Mouse (Mus musculus): ENCODE results near the gene St6galnac6. TPM values are rescaled to one million over a fixed set of nuclear protein-coding genes. Genes with fewer than 3 reads are reported as not detected.

St6galnac6 gene
- total and polyA plus RNA-seq, 2 experiments = 38.0 to 90.0 TPM

DNA sequence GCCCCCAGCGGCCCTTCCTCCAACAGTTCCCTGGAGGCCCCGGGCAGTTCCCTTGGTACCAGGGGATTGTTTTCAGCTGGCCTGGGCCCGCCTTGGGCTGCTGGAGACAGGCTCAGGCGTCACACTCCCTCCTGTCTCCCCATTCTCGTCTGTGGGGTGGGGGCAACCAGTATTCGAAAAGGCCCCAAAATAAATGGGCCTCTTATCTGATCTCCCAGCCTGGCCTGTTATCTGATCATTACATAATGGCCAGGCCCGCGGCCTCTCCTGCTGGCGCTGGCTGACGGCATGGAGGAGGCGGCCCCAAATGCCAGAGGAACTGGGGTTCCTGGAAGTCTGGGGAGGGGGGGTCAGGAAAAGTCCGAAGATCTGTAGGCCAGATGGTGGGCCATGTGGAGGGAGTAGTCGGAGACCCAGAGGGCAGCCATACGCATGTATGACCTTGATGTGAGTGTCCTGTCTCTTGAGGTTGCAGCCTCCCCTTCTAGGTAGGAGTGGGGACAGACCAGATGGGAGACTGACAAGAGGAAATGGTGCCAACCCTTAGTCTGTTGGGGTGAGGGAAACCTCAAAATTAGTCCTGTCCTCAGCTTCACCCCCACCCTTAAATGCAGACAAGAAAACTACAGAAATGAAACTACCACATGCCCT lies 55.4 kb downstream of the St6galnac6 start:
- Histone ChIP-seq H3K27ac (replicated peaks; ENCODE audit: insufficient read depth, low read depth, low read length) (peak overlapping the region; percentile 62), H3K4me1 (ENCODE audit: control insufficient read depth, insufficient read depth, low read length) (peaks cover 2% of the 10 kb centered on the region; the same call in 1 of the 2 replicates), H3K36me3 (ENCODE audit: control insufficient read depth, insufficient read depth, low read length) (no peaks in the 10 kb centered on the region), H3K27me3 (ENCODE audit: control insufficient read depth, insufficient read depth, low read length) (no peaks in the 10 kb centered on the region), H3K9ac (ENCODE audit: low read depth, low read length) (peak overlapping the region; percentile 46), H3K79me2 (ENCODE audit: control insufficient read depth, insufficient read depth, low read length) (peaks cover 6% of the 10 kb centered on the region; the same call in 1 of the 2 replicates), H3K4me3 (ENCODE audit: insufficient read depth, low read depth, low read length) (peak overlapping the region; percentile 6; the same call in 1 of the 2 replicates)
- 62% methylated on average over 14 of the region's 14 CpGs for WGBS
- TF ChIP-seq CTCF (IDR thresholded peaks at IDR 0.05; ENCODE audit: low read depth, low read length) (no peak), POLR2A (IDR thresholded peaks at IDR 0.05; ENCODE audit: extremely low read depth, insufficient read depth, low read length) (no peak)
- DNase-seq (ENCODE audit: extremely low read depth, low read depth, low spot score) = no peak

DNA sequence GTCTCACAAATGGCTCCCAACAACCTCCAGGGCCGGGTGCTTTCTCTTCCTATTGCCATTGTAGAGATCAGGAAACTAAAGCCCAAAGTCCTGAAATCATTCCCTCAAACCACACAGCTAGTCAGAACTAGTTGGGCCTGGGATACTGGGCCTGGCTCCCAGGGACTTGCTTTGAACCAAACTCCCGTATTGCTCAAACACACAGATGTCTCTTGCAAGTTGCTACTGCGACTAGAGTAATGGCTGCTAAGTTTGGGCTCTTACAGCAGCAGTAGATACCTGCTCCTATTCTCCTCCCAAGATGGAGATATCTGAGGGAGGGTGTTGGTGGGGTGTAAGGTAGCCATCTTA lies 55.9 kb downstream of the St6galnac6 start:
- Histone ChIP-seq H3K79me2 (ENCODE audit: control insufficient read depth, insufficient read depth, low read length) (peaks cover 6% of the 10 kb centered on the region; the same call in 1 of the 2 replicates), H3K9ac (ENCODE audit: low read depth, low read length) (0 out of 2 replicates have a peak overlapping the region, but pooled peaks have one; percentile 22), H3K4me3 (ENCODE audit: insufficient read depth, low read depth, low read length) (no peak overlapping the region), H3K27ac (replicated peaks; ENCODE audit: insufficient read depth, low read depth, low read length) (peak overlapping the region; percentile 62), H3K27me3 (ENCODE audit: control insufficient read depth, insufficient read depth, low read length) (no peaks in the 10 kb centered on the region), H3K36me3 (ENCODE audit: control insufficient read depth, insufficient read depth, low read length) (no peaks in the 10 kb centered on the region), H3K4me1 (ENCODE audit: control insufficient read depth, insufficient read depth, low read length) (peaks cover 2% of the 10 kb centered on the region; the same call in 1 of the 2 replicates)
- TF ChIP-seq CTCF (IDR thresholded peaks at IDR 0.05; ENCODE audit: low read depth, low read length) = no peak
- no peak for TF ChIP-seq POLR2A (IDR thresholded peaks at IDR 0.05; ENCODE audit: extremely low read depth, insufficient read depth, low read length)
- WGBS = 73% methylated on average over 3 of the region's 3 CpGs
- no peak for DNase-seq (ENCODE audit: extremely low read depth, low read depth, low spot score)

DNA sequence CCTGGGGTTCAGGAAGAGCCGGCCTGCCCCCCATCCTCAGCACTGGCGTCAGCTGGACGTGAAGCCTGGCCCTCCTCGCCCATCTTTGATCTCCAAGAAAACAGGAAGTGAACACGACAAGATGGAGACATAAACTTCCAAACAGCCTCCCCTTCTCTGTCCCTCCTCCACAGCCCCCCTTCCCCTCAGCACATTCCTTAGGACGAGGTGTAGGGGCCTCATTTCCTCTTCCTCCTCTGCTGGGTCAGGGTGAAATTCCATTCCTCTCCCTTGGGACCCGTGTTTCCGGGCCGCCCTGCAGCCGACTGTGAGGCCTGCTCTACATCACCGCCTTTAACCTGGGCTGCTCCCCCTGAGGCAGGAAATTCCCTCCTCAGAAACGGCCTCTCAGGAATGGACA lies 56.3 kb downstream of the St6galnac6 start:
- H3K9ac ChIP-seq (ENCODE audit: low read depth, low read length) = no peak overlapping the region
- no peak for TF ChIP-seq POLR2A (IDR thresholded peaks at IDR 0.05; ENCODE audit: extremely low read depth, insufficient read depth, low read length)
- H3K27me3 ChIP-seq (ENCODE audit: control insufficient read depth, insufficient read depth, low read length) = no peaks in the 10 kb centered on the region
- H3K36me3 ChIP-seq (ENCODE audit: control insufficient read depth, insufficient read depth, low read length) = no peaks in the 10 kb centered on the region
- DNase-seq (ENCODE audit: extremely low read depth, low read depth, low spot score) = no peak
- 79% methylated on average over 12 of the region's 12 CpGs for WGBS
- H3K4me1 ChIP-seq (ENCODE audit: control insufficient read depth, insufficient read depth, low read length) = peaks cover 2% of the 10 kb centered on the region; the same call in 1 of the 2 replicates
- H3K4me3 ChIP-seq (ENCODE audit: insufficient read depth, low read depth, low read length) = no peak overlapping the region
- peak overlapping the region; percentile 62 for H3K27ac ChIP-seq (replicated peaks; ENCODE audit: insufficient read depth, low read depth, low read length)
- peaks cover 6% of the 10 kb centered on the region; the same call in 1 of the 2 replicates for H3K79me2 ChIP-seq (ENCODE audit: control insufficient read depth, insufficient read depth, low read length)

DNA sequence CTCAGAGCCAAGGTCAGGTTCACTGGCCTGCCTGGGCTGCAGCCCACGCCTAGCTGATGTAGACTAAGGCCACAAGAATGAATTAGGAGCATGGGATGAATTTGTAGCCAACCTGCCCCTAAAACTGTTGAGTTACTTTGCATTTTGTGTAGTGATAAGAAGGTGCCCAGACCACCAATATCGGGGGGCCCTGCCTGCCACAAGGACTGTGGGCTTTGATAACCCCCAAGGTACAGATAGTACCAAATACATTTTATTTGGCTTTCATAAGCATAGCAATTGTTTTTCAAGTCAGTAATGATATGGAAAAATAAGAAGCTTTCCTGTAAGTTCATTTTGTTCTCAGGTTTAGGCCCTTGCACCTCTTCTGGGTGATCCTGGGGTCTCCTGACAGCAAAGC lies 59.4 kb downstream of the St6galnac6 start:
- Histone ChIP-seq H3K9ac (ENCODE audit: low read depth, low read length) (no peak overlapping the region), H3K27ac (replicated peaks; ENCODE audit: insufficient read depth, low read depth, low read length) (peak overlapping the region; percentile 21), H3K27me3 (ENCODE audit: control insufficient read depth, insufficient read depth, low read length) (no peaks in the 10 kb centered on the region), H3K4me3 (ENCODE audit: insufficient read depth, low read depth, low read length) (no peak overlapping the region), H3K79me2 (ENCODE audit: control insufficient read depth, insufficient read depth, low read length) (no peaks in the 10 kb centered on the region), H3K4me1 (ENCODE audit: control insufficient read depth, insufficient read depth, low read length) (peaks cover 2% of the 10 kb centered on the region; the same call in 1 of the 2 replicates), H3K36me3 (ENCODE audit: control insufficient read depth, insufficient read depth, low read length) (no peaks in the 10 kb centered on the region)
- TF ChIP-seq POLR2A (IDR thresholded peaks at IDR 0.05; ENCODE audit: extremely low read depth, insufficient read depth, low read length) (no peak), CTCF (IDR thresholded peaks at IDR 0.05; ENCODE audit: low read depth, low read length) (no peak)
- WGBS = 76% methylated on average over 2 of the region's 2 CpGs
- no peak for DNase-seq (ENCODE audit: extremely low read depth, low read depth, low spot score)

DNA sequence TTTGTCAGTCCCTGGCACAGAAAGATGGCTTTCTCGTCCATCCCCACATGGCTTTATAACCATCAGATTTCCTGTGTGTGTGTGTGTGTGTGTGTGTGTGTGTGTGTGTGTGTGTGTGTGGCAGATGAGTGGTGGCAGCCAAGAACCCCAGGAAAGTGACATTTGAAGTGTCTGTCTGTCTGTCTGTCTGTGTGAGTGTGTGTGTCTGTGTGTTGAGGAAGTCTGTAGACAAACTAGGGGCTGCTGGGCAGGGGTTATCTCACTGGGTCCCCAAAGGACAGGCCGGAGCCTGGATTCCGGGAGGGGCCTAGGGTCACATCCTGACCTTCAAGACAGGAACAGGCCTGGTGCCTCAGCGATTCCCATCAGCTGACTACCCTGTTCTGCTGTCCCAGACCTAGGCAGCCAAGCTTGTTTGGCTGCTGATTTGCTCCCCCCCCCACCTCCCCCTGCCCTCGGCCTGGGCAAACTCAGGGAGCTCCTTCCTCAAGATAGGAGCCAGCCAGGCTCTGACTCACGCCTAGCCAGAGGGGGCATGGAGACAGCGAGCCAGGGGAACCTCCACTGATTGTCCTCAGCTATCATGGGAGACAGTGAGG lies 62.1 kb downstream of the St6galnac6 start:
- H3K4me1 ChIP-seq (ENCODE audit: control insufficient read depth, insufficient read depth, low read length) = peaks cover 2% of the 10 kb centered on the region; the same call in 1 of the 2 replicates
- WGBS = 54% methylated on average over 7 of the region's 7 CpGs
- H3K9ac ChIP-seq (ENCODE audit: low read depth, low read length) = no peak overlapping the region
- no peak overlapping the region for H3K4me3 ChIP-seq (ENCODE audit: insufficient read depth, low read depth, low read length)
- no peak for TF ChIP-seq CTCF (IDR thresholded peaks at IDR 0.05; ENCODE audit: low read depth, low read length)
- no peaks in the 10 kb centered on the region for H3K79me2 ChIP-seq (ENCODE audit: control insufficient read depth, insufficient read depth, low read length)
- no peaks in the 10 kb centered on the region for H3K27me3 ChIP-seq (ENCODE audit: control insufficient read depth, insufficient read depth, low read length)
- peak; percentile 42 for DNase-seq (ENCODE audit: extremely low read depth, low read depth, low spot score)
- H3K27ac ChIP-seq (replicated peaks; ENCODE audit: insufficient read depth, low read depth, low read length) = peak overlapping the region; percentile 56
- H3K36me3 ChIP-seq (ENCODE audit: control insufficient read depth, insufficient read depth, low read length) = no peaks in the 10 kb centered on the region

DNA sequence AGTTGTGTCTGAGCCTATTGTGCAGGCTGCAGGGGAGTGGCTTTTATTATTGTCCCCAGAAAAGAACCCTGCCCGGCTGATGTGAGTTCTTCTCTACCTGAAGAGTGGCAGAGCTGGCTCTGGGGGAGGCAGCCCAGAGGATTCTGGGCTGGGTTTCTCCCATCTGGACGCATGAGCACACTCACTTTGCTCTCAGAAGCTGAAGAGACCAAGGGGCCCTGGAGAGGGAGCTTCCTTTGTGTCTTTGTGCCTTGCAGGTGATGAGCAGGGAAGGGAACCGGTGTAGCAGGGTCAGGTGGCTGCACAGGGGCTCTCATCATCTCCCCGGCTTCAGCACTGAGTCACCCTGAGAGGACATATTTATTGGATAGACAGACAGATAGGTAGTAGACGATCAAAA lies 62.8 kb downstream of the St6galnac6 start:
- no peaks in the 10 kb centered on the region for H3K79me2 ChIP-seq (ENCODE audit: control insufficient read depth, insufficient read depth, low read length)
- no peak for DNase-seq (ENCODE audit: extremely low read depth, low read depth, low spot score)
- H3K27ac ChIP-seq (replicated peaks; ENCODE audit: insufficient read depth, low read depth, low read length) = peak overlapping the region; percentile 56
- 74% methylated on average over 5 of the region's 5 CpGs for WGBS
- TF ChIP-seq POLR2A (IDR thresholded peaks at IDR 0.05; ENCODE audit: extremely low read depth, insufficient read depth, low read length) (no peak), CTCF (IDR thresholded peaks at IDR 0.05; ENCODE audit: low read depth, low read length) (no peak)
- H3K4me1 ChIP-seq (ENCODE audit: control insufficient read depth, insufficient read depth, low read length) = peaks cover 2% of the 10 kb centered on the region; the same call in 1 of the 2 replicates
- no peak overlapping the region for H3K4me3 ChIP-seq (ENCODE audit: insufficient read depth, low read depth, low read length)
- no peak overlapping the region for H3K9ac ChIP-seq (ENCODE audit: low read depth, low read length)
- H3K36me3 ChIP-seq (ENCODE audit: control insufficient read depth, insufficient read depth, low read length) = no peaks in the 10 kb centered on the region
- H3K27me3 ChIP-seq (ENCODE audit: control insufficient read depth, insufficient read depth, low read length) = no peaks in the 10 kb centered on the region

Measured in liver, adult 2 months (tissue).